Mouse (Mus musculus): ENCODE results near the gene Scrg1.

DNA sequence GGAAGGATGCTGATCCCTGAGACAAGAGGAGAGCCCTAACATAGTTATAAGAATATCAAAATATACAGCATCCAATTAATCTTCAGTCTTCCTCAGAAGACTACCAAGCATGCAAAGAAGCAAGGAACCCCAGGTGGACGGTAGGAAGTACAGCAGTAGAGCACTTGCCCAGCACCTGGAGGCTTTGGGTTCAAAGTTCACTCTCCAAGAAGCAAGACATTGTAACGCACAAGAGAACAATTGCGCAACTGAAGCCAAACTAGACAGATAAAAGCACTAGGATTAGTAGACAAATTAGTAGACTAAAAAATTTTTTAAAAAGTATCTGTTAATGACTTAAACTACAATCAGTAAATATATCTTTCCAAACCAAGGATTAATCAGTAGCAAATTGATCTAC lies 8.0 kb downstream of the Scrg1 start:
- no peak for TF ChIP-seq POLR2A (IDR thresholded peaks at IDR 0.05; ENCODE audit: borderline replicate concordance, insufficient read depth, low read length)
- no peak for TF ChIP-seq CTCF (IDR thresholded peaks at IDR 0.05; ENCODE audit: borderline replicate concordance, insufficient read depth, low read depth, low read length)
